Mouse (Mus musculus) G1E (cell line): ENCODE measurements around the gene Cdc20b.

Experiments used
- CTCF ChIP-seq: IDR thresholded peaks from 2 replicates; pipeline ENCODE4 v1.5.1; 2012; ENCODE audit warnings: low read depth, low read length, inconsistent platforms, mixed read lengths
- GATA1 ChIP-seq: IDR thresholded peaks from 2 replicates; pipeline ENCODE4 v1.6.1; 2012; ENCODE audit warnings: borderline replicate concordance, low read length, inconsistent platforms, mixed read lengths
- GATA2 ChIP-seq: IDR thresholded peaks from 2 replicates; pipeline ENCODE4 v1.6.1; 2012; ENCODE audit warnings: low read depth, low read length, inconsistent platforms, borderline replicate concordance
- POLR2AphosphoS5 ChIP-seq: IDR thresholded peaks from 2 replicates; pipeline ENCODE4 v1.6.1; 2012; ENCODE audit warnings: low read depth, low read length, inconsistent platforms; ENCODE audit not compliant: insufficient replicate concordance
- TAL1 ChIP-seq: conservative IDR thresholded peaks from 2 replicates; pipeline ENCODE4 v1.6.1; 2012; ENCODE audit warnings: low read depth, low read length, inconsistent platforms, mixed read lengths

DNA sequence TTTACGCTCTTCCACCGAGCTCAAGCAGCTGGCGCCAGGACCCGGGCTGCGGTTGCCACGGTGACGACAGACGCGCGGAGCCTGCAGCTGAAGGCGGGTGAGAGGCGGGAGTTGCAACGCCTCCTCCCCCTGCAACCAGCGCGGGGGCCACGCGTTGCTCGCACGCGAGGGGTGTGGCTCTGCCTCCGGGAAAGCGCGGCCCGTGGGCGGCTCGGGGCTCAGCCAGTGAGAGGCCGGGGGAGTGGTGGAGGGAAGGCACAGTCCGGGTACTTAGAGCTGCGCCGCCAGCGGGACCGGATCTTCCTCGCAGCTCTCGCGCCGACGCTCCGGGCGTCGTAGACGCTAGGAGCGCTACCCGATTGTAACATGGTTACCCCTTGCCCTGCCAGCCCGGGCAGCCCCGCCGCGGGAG lies 47.4 kb upstream of the Cdc20b start, which contains the start of gene Ccno:
- no peak for TF ChIP-seq TAL1
- no peak for TF ChIP-seq CTCF
- TF ChIP-seq GATA1 = no peak
- TF ChIP-seq POLR2AphosphoS5 = no peak
- TF ChIP-seq GATA2 = no peak
